ENCODE assay signal across 9 mouse cellular contexts in genomic region chr12:108764917-108765678, GRCm38 (mm10). TPM values are rescaled to one million over a fixed set of nuclear protein-coding genes. Genes with fewer than 3 reads are reported as not detected.
DNase-seq lines count a peak whose midpoint lies in the region; ATAC-seq and TF ChIP-seq lines count a peak whose summit lies in the region.
"Had no signal": no experiment of that assay in that cellular context is flagged by ENCODE, and none has a peak within 500 bp of the region (broad histone marks: within the 10 kb centered on the region; RNA-seq: fewer than 3 reads in every experiment).

No protein-coding gene starts in this region.

- no peak for DNase-seq in gastrocnemius, adult 2 months
- DNase-seq in gastrocnemius, postnatal 14 days = no peak
- no peak for DNase-seq in embryonic facial prominence, embryonic 14.5 days (ENCODE audit: low spot score)
- peak; percentile 38 for DNase-seq in lung, postnatal 0 days (ENCODE audit: low spot score)
- DNase-seq in frontal cortex, postnatal 14 days (ENCODE audit: low spot score in 2 of 2) = no peak
- no peak for DNase-seq in embryo, embryonic 9.5 days (ENCODE audit: extremely low spot score)

- peak overlapping the region; percentile 72 for H3K4me3 ChIP-seq in gastrocnemius, adult 2 months
- peak overlapping the region; percentile 29 for H3K4me3 ChIP-seq in embryonic facial prominence, embryonic 14.5 days (ENCODE audit: low read depth, low read length)
- peak overlapping the region; percentile 19 for H3K4me3 ChIP-seq in hindbrain, embryonic 15.5 days
- peak overlapping the region; percentile 32 for H3K4me3 ChIP-seq in lung, postnatal 0 days (ENCODE audit: low read depth, low read length)
- peak overlapping the region; percentile 46 for H3K4me3 ChIP-seq in stomach, embryonic 16.5 days (replicated peaks; ENCODE audit: low read length)

- no peak for TF ChIP-seq EP300 in lung, postnatal 0 days (IDR thresholded peaks at IDR 0.05)

- peaks cover 16% of the 10 kb centered on the region; the same call in 1 of the 2 replicates for H3K4me1 ChIP-seq in embryonic facial prominence, embryonic 14.5 days (ENCODE audit: control insufficient read depth, insufficient read depth, low read length)
- H3K4me1 ChIP-seq in hindbrain, embryonic 15.5 days (replicated peaks) = peaks cover 22% of the 10 kb centered on the region
- H3K4me1 ChIP-seq in lung, postnatal 0 days (ENCODE audit: insufficient read depth, low read depth, low read length) = peaks cover 8% of the 10 kb centered on the region
- peaks cover 17% of the 10 kb centered on the region for H3K4me1 ChIP-seq in stomach, embryonic 16.5 days (ENCODE audit: control insufficient read depth, insufficient read depth, low read length)

- no peaks in the 10 kb centered on the region for H3K36me3 ChIP-seq in embryonic facial prominence, embryonic 14.5 days (ENCODE audit: control insufficient read depth, insufficient read depth, low read length)
- no peaks in the 10 kb centered on the region for H3K36me3 ChIP-seq in hindbrain, embryonic 15.5 days
- H3K36me3 ChIP-seq in lung, postnatal 0 days (ENCODE audit: insufficient read depth, low read length) = no peaks in the 10 kb centered on the region
- H3K36me3 ChIP-seq in stomach, embryonic 16.5 days (ENCODE audit: control insufficient read depth, insufficient read depth, low read length) = no peaks in the 10 kb centered on the region

- peak overlapping the region; percentile 59 for H3K9ac ChIP-seq in embryonic facial prominence, embryonic 14.5 days (ENCODE audit: low read depth, low read length)
- 0 out of 2 replicates have a peak overlapping the region, but pooled peaks have one; percentile 27 for H3K9ac ChIP-seq in hindbrain, embryonic 15.5 days
- peak overlapping the region; percentile 37 for H3K9ac ChIP-seq in lung, postnatal 0 days (replicated peaks; ENCODE audit: low read depth)
- H3K9ac ChIP-seq in stomach, embryonic 16.5 days (ENCODE audit: low read length) = peak overlapping the region; percentile 72

- WGBS in embryonic facial prominence, embryonic 14.5 days = 64% methylated on average over 22 of the region's 22 CpGs
- 73% methylated on average over 22 of the region's 22 CpGs for WGBS in hindbrain, embryonic 15.5 days
- 65% methylated on average over 22 of the region's 22 CpGs for WGBS in lung, postnatal 0 days
- 72% methylated on average over 22 of the region's 22 CpGs for WGBS in stomach, embryonic 16.5 days

- TF ChIP-seq CTCF in gastrocnemius, adult 2 months (IDR thresholded peaks at IDR 0.05) = no peak
- TF ChIP-seq CTCF in lung, postnatal 0 days (IDR thresholded peaks at IDR 0.05) = no peak; the same call in 1 of the 2 replicates

- no peaks in the 10 kb centered on the region for H3K27me3 ChIP-seq in embryonic facial prominence, embryonic 14.5 days (replicated peaks; ENCODE audit: control insufficient read depth, insufficient read depth, low read length)
- no peaks in the 10 kb centered on the region for H3K27me3 ChIP-seq in hindbrain, embryonic 15.5 days
- H3K27me3 ChIP-seq in lung, postnatal 0 days (replicated peaks; ENCODE audit: insufficient read depth, low read length) = no peaks in the 10 kb centered on the region
- H3K27me3 ChIP-seq in stomach, embryonic 16.5 days (ENCODE audit: control insufficient read depth, insufficient read depth, low read length) = no peaks in the 10 kb centered on the region
- H3K27me3 ChIP-seq: Patski had no signal

- peak overlapping the region; percentile 87 for H3K27ac ChIP-seq in gastrocnemius, adult 2 months
- H3K27ac ChIP-seq in embryonic facial prominence, embryonic 14.5 days (replicated peaks; ENCODE audit: low read depth, low read length) = peak overlapping the region; percentile 84
- H3K27ac ChIP-seq in hindbrain, embryonic 15.5 days (replicated peaks) = peak overlapping the region; percentile 72
- H3K27ac ChIP-seq in lung, postnatal 0 days (ENCODE audit: low read length) = peak overlapping the region; percentile 96
- peak overlapping the region; percentile 92 for H3K27ac ChIP-seq in stomach, embryonic 16.5 days (ENCODE audit: low read length)

- H3K9me3 ChIP-seq in embryonic facial prominence, embryonic 14.5 days (ENCODE audit: control insufficient read depth, low read length) = no peaks in the 10 kb centered on the region
- H3K9me3 ChIP-seq in hindbrain, embryonic 15.5 days = no peaks in the 10 kb centered on the region
- H3K9me3 ChIP-seq in lung, postnatal 0 days (ENCODE audit: low read length) = no peaks in the 10 kb centered on the region
- no peaks in the 10 kb centered on the region for H3K9me3 ChIP-seq in stomach, embryonic 16.5 days (replicated peaks; ENCODE audit: control insufficient read depth, low read length)

- intact Hi-C loops in gastrocnemius, adult 2 months (cut with DNase I) = no loop called here
- intact Hi-C loops in gastrocnemius, postnatal 14 days (cut with DNase I; ENCODE audit: low total_unique reads) = no loop called here

- H3K4me2 ChIP-seq in embryonic facial prominence, embryonic 14.5 days (ENCODE audit: low read depth, low read length) = peak overlapping the region; percentile 56
- H3K4me2 ChIP-seq in hindbrain, embryonic 15.5 days = peak overlapping the region; percentile 39
- peak overlapping the region; percentile 72 for H3K4me2 ChIP-seq in lung, postnatal 0 days (replicated peaks; ENCODE audit: low read depth, low read length)
- H3K4me2 ChIP-seq in stomach, embryonic 16.5 days (ENCODE audit: low read depth, low read length) = peak overlapping the region; percentile 74

- ATAC-seq in embryonic facial prominence, embryonic 14.5 days (ENCODE audit: low read depth) = no peak
- no peak for ATAC-seq in hindbrain, embryonic 15.5 days (ENCODE audit: low FRiP score, low read depth)
- no peak for ATAC-seq in lung, postnatal 0 days
- no peak for ATAC-seq in stomach, embryonic 16.5 days (ENCODE audit: insufficient read depth, low FRiP score)

RNA-seq across cellular contexts. Expression of gene Yy1, which starts 27.7 kb away (rescaled TPM):
- 10 to 100 TPM; 33.4 to 35.6 TPM for total RNA-seq in gastrocnemius, adult 2 months (2021)
- total RNA-seq in gastrocnemius, postnatal 14 days (2021) = 10 to 100 TPM; 24.2 to 24.8 TPM
- polyA plus RNA-seq in embryonic facial prominence, embryonic 14.5 days (2014; fragmentation: Nextera tagmentation; extraction: Ambion mirVana) = 19.9 and 20.3 TPM in 2 replicates
- polyA plus RNA-seq in hindbrain, embryonic 15.5 days (2015; fragmentation: Nextera tagmentation; extraction: Ambion mirVana) = 13.4 and 15.1 TPM in 2 replicates
- 13.7 and 16.2 TPM in 2 replicates for polyA plus RNA-seq in lung, postnatal 0 days (2015; fragmentation: Nextera tagmentation; extraction: Ambion mirVana)
- polyA plus RNA-seq in stomach, embryonic 16.5 days (2015; fragmentation: Nextera tagmentation; extraction: Ambion mirVana) = 11.6 and 14.3 TPM in 2 replicates

Comparison
In these comparisons a context has a peak if more than half of its experiments do, and no peak if none do; other contexts are left out.
1. H3K4me3 ChIP-seq: peak in every context shown above with its lines; median percentile 72 in gastrocnemius, adult 2 months; 46 in stomach, embryonic 16.5 days; 32 in lung, postnatal 0 days; 29 in embryonic facial prominence, embryonic 14.5 days; 19 in hindbrain, embryonic 15.5 days.